Mouse (Mus musculus) cortical plate, adult 2 months (tissue): ENCODE data around the gene Tcf15. TPM values are rescaled to one million over a fixed set of nuclear protein-coding genes. Genes with fewer than 3 reads are reported as not detected.

ENCODE experiments used
- H3K27ac ChIP-seq: fragments of 200-500 bp; 2 replicates; pipeline ENCODE4 v1.5.1; 2012; ENCODE audit warnings: low read length, control low read depth, inconsistent platforms; ENCODE audit not compliant: insufficient read depth
- H3K4me1 ChIP-seq: fragments of 200-500 bp; 2 replicates; pipeline ENCODE4 v1.6.1; 2011; ENCODE audit warnings: low read length; ENCODE audit not compliant: control insufficient read depth, insufficient read depth
- H3K4me3 ChIP-seq: fragments of 200-500 bp; 2 replicates; pipeline ENCODE4 v1.5.1; 2011; ENCODE audit warnings: mild to moderate bottlenecking, low read length, control low read depth; ENCODE audit not compliant: insufficient read depth
- CTCF ChIP-seq: fragments of 200-500 bp; IDR thresholded peaks from 2 replicates; pipeline ENCODE4 v1.5.1; 2011; ENCODE audit warnings: mild to moderate bottlenecking, control low read depth, low read length; ENCODE audit not compliant: insufficient read depth; ENCODE audit errors: extremely low read depth
- POLR2A ChIP-seq: fragments of 200-500 bp; IDR thresholded peaks from 2 replicates; pipeline ENCODE4 v1.6.1; 2011; ENCODE audit warnings: mild to moderate bottlenecking, low read length, control low read depth; ENCODE audit not compliant: insufficient read depth; ENCODE audit errors: extremely low read depth
- polyA plus RNA-seq: library from polyadenylated mRNA; depleted of rRNA; stranded (reverse); fragments of >200 nt; gene quantifications from 2 replicates; pipeline ENCODE4 v1.2.3, GENCODE M21; 2012

Tcf15 gene
- polyA plus RNA-seq, 1 experiment: 1.0 TPM

DNA sequence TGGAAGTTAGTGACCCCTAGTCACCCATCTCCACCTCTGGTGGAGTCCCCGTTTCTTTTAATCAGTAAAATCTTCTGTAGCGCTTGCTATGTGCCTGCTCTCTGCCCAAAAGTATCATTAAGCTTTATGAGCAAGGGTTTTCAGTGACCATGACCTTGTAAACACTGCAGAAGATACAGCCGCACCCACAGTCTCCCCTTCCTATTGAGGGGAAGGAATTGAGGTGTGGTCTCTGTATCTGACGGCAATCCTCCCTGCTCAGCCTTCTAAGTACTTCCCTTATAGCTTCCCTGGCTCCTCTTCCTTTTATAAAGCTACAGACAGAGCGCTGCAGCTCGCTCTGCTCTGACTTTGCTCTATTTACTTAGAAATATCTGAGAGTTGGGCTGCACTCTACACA, 13.1 kb downstream of the Tcf15 start:
- Histone ChIP-seq H3K27ac (no peak overlapping the region), H3K4me1 (no peaks in the 10 kb centered on the region), H3K4me3 (no peak overlapping the region)
- TF ChIP-seq POLR2A (no peak), CTCF (no peak)

DNA sequence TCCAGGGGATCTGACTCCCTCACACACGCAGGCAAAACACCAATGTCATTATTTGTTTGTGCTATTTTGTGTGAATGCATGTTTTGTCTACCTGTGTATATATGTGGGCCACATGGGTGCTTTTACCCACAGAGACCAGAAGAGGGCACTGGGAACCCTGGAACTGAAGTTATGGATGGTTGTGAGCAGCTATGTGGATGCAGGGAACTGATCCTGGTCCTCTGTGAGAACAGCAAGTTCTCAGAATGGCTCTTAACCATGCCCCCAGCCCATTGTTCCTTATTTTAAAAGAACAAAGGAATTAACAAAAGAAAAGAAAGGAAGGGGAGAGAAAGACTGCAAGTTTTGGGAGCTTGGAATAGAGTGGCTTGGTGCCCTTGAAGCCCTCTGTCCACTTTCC, 16.1 kb downstream of the Tcf15 start:
- H3K4me3 ChIP-seq: no peak overlapping the region
- H3K4me1 ChIP-seq: no peaks in the 10 kb centered on the region
- TF ChIP-seq CTCF: no peak
- no peak for TF ChIP-seq POLR2A
- no peak overlapping the region for H3K27ac ChIP-seq

DNA sequence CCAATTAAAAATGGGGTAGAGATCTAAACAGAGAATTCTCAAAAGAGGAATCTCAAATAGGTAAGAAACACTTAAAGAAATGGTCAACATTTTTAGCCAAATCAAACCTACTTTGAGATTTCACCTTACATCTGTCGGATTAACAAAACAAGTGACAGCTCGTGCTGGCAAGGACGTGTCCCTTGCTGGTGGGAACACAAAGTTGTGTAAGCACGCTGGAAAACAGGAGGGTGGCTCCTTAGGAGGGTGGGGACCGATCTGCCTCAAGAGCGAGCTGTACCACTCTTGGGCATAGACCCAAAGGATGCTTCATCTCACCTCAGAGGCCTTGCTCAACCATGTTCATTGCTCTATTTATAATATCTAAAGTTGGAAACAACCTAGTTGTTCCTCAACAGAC, 22.9 kb downstream of the Tcf15 start:
- Histone ChIP-seq H3K4me1 (no peaks in the 10 kb centered on the region), H3K4me3 (no peak overlapping the region), H3K27ac (no peak overlapping the region)
- no peak for TF ChIP-seq CTCF
- no peak for TF ChIP-seq POLR2A

DNA sequence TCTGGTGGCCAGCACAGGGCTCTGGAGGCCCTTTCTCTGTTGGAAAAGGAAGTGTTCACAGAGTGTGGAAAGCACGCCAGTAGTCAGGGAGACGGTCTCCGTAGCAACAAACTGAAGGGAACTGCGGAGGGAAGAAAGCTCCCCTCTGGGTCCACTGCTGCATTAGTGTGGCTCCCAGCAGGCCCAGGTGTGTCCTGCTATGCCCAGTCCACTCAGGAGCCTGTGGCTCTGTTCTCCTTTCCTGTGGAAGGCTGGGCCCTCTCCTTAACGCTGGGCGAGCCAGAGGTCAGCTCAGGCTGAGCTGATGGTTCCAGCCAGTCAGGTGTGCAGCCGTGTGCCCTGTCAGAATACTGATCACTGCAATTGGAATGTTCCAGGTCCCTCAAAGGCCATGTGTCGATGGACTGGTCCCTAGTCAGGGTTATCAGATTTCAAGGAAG, 24.5 kb downstream of the Tcf15 start:
- Histone ChIP-seq H3K4me3 (no peak overlapping the region), H3K27ac (no peak overlapping the region), H3K4me1 (no peaks in the 10 kb centered on the region)
- TF ChIP-seq POLR2A (no peak), CTCF (no peak)

DNA sequence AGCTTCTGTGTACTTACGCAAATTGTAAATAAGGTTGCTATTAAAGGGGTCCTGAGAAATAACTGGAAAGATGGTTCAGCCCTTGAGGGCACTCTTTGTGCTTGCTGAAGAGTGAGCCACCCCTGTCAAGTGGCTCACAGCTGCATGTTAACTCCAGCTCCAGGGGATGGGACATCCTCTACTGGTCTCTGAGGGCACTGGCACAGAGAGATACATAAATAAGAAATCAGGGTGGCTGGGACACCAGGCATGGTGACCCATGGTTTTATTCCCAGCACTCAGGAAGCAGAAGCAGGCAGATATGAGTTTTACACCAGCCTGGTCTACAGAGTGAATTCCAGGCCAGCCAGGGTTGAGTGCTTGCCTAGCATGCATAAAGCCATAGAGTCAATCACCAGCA, 26.0 kb downstream of the Tcf15 start:
- no peak for TF ChIP-seq CTCF
- no peak for TF ChIP-seq POLR2A
- Histone ChIP-seq H3K4me3 (no peak overlapping the region), H3K27ac (no peak overlapping the region), H3K4me1 (no peaks in the 10 kb centered on the region)

DNA sequence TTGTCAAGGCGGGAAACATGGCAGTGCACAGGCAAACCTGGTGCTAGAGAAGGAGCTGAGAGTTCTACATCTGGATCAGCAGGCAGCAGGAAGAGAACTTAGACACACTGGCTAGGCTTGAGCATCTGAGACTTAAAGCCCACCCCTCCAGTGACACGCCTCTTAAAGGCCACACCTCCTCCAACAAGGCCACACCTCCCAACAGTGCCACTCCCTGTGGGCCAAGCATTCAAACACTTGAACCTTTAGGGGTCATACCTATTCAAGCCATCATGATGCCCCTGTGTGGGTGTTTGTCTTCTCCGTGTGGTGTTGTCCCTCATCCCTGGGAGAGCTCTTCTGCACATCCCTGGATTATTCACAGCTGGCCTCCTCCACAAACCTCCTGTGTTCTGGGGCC, 31.5 kb downstream of the Tcf15 start:
- Histone ChIP-seq H3K27ac (no peak overlapping the region), H3K4me3 (no peak overlapping the region)
- TF ChIP-seq POLR2A: no peak
- no peak for TF ChIP-seq CTCF

DNA sequence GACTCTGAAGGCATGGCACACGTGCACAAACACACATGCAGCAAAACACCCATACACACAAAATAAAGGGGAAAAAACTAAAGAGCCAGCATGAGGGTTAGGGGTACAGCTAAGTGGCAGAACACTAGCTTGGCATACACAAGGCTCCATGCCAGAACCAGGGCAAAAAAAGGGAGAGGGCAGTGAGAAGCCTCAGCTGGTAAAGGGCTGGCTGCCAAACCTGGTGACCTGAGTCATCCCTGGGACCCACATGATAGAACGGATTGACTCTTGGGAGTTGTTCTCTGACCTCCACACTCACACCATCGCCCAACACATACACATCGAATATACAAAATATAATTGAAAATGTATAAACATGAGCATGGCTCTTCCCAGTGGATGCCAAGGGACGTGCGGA, 33.3 kb downstream of the Tcf15 start:
- H3K27ac ChIP-seq: no peak overlapping the region
- TF ChIP-seq CTCF: no peak
- no peak for TF ChIP-seq POLR2A
- H3K4me3 ChIP-seq: no peak overlapping the region
- H3K4me1 ChIP-seq: no peaks in the 10 kb centered on the region

More for the DNA sequence above, 31.5 kb downstream of the Tcf15 start:
- no peaks in the 10 kb centered on the region for H3K4me1 ChIP-seq

DNA sequence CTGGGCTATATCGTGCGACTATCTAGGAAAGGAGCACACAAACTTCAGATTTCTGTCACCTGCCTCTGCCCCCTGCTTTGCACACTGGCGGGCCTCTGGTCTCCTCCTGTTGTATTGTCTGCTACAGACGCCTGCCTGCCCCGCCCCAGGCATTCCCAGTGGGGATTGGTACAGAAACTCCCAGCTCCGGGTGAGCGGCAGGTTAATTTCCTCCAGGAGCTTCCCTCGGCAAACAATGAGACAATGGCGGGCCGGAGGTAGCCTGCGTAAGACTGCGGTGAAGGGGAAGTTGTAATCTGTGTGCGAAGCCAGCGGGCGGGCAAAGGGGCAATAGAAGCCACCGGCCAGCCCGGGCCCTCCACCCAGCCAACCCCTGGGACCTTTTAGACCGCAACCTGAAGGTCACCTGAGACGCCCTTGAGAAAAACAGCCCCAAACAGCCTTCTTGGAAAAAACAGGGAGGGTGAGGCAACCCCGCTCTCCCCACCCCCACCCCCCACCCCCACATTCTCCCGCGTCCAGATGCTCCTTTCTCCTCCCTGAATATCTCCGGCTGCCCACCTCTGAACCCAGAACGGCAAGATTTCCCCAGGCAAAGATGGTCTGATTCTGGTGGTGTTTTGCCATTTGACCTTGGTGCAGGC, 33.9 kb downstream of the Tcf15 start:
- Histone ChIP-seq H3K27ac (no peak overlapping the region), H3K4me1 (no peaks in the 10 kb centered on the region), H3K4me3 (no peak overlapping the region)
- no peak for TF ChIP-seq CTCF

DNA sequence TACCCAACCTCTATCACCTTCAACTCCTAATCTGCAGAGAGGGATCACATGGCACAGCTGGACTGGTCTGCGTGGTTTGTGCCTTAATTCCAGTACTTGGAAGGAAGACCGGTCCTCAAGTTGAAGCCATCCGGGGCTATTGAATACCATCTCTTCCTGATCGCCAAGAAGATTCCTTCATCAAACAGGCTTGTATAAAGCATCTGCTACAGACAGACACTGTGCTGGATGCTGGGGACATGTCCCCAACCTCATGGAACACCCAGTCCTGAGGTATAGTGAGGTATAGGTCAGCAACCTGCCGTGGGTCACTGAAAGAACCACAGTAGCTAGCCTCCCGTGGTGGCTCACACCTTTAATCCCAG, 34.4 kb downstream of the Tcf15 start:
- no peaks in the 10 kb centered on the region for H3K4me1 ChIP-seq
- no peak for TF ChIP-seq CTCF
- TF ChIP-seq POLR2A: no peak
- H3K27ac ChIP-seq: no peak overlapping the region
- H3K4me3 ChIP-seq: no peak overlapping the region

DNA sequence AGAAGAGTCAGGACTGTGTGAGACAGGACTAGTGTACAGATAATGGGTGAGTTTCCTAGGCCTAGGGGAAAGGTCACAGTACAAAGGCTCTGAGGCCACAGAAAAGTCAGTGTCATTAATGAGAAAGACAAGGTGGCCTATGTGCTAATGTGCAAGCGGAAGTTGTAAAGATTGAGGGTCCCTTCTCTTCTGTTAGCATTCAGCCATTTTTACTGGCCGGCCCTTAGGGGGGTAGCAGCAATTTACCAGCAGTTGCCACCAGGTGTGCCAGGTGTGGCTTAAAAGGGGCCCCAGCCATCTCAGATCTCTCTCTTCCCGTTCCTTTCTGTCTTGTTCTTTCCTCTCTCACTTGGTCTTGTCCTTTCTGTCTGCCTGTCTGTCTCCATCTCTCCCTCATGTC, 35.0 kb downstream of the Tcf15 start:
- TF ChIP-seq CTCF (no peak), POLR2A (no peak)
- Histone ChIP-seq H3K27ac (no peak overlapping the region), H3K4me1 (no peaks in the 10 kb centered on the region), H3K4me3 (no peak overlapping the region)

DNA sequence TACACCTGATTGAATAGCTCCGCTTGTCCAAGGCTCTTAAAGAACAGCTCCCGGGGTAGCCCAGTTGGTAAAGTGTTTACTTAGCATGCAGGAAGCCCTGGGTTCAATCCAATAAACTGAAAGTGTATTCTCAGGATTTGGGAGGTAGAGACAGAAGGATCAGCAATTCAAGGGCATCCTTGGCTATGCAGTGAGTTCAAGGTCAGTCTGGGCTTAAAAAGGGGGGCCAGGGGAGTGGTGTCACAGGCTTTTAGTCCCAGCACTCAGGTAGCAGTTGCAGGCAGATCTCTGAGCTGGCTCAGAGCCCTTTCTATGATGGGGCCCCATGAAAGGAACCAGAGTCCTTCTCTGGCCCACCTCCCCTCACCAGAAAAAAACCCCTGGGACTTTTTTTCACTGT, 35.9 kb downstream of the Tcf15 start:
- TF ChIP-seq POLR2A (no peak), CTCF (no peak)
- no peak overlapping the region for H3K27ac ChIP-seq
- H3K4me3 ChIP-seq: no peak overlapping the region
- H3K4me1 ChIP-seq: no peaks in the 10 kb centered on the region
